Mouse (Mus musculus): ENCODE measurements around the gene Srr. TPM values are rescaled to one million over a fixed set of nuclear protein-coding genes. Genes with fewer than 3 reads are reported as not detected.

The Srr gene
- polyA plus RNA-seq, 1 experiment from 2014 or later: 11.9 TPM

DNA sequence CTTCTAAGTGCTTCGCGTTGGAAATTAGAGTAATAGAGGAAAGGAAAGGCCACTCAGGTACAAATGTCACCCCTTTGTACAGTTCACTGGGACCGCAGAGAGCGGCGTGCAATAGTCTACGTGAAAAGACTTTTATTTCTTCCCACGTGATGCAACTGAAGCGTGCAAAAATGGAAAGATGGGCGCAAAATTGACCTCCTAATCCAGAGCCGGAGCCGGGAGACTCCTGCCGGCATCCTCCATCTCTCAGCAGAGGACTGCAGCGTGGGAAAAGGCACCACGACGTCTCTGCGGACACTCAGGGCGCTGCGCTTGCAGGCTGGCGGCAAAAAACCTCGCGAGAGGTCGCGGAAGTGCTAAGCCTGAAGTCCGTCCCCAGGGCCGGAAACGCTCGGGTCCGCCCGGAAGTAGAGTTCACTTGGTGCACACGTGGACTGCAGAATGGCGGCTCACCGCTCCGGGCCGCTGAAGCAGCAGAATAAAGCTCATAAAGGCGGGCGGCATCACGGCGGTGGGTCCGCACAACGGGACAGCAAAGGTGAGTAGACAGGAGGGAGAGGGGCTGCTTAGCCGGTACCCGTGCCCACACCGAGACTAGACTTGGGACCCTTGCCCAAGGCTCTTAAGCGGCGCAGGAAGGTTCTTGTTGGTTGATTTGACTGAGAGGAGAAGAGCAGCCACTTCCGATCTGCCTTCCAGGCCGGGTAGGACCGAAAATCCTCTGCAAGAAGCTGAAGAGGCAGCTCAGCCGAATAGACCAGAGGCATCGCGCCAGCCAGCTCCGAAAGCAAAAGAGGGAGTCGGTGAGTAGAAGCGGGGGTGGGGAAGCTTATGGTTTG lies 27.9 kb downstream of the Srr start, which contains the start of gene Tsr1:
Gene Tsr1, plus strand, starts transcription at position 394 of the 839 bp plus-strand sequence.
- Histone ChIP-seq H3K27ac (ENCODE audit: low read length) (peak within 1 kb of the TSS; percentile 82), H3K4me1 (ENCODE audit: insufficient read depth, low read depth, low read length) (peaks cover 5% of the 10 kb centered on the region; the same call in 1 of the 2 replicates), H3K9ac (replicated peaks; ENCODE audit: low read depth) (peak within 1 kb of the TSS; percentile 51), H3K4me2 (replicated peaks; ENCODE audit: low read depth, low read length) (peak within 1 kb of the TSS; percentile 100), H3K4me3 (ENCODE audit: low read depth, low read length) (peak within 1 kb of the TSS; percentile 76), H3K9me3 (ENCODE audit: low read length) (no peaks in the 10 kb centered on the region), H3K36me3 (ENCODE audit: insufficient read depth, low read length) (0 out of 2 replicates have a peak, but pooled peaks cover 4% of the 10 kb centered on the region), H3K27me3 (replicated peaks; ENCODE audit: insufficient read depth, low read length) (no peaks in the 10 kb centered on the region)
- TF ChIP-seq CTCF (IDR thresholded peaks at IDR 0.05) (peak; percentile 12; the same call in 1 of the 2 replicates), EP300 (IDR thresholded peaks at IDR 0.05) (no peak)
- peak; percentile 91 for ATAC-seq
- peak; percentile 97 for DNase-seq (ENCODE audit: low spot score)
- WGBS: under 1% methylated on average over 54 of the region's 54 CpGs

DNA sequence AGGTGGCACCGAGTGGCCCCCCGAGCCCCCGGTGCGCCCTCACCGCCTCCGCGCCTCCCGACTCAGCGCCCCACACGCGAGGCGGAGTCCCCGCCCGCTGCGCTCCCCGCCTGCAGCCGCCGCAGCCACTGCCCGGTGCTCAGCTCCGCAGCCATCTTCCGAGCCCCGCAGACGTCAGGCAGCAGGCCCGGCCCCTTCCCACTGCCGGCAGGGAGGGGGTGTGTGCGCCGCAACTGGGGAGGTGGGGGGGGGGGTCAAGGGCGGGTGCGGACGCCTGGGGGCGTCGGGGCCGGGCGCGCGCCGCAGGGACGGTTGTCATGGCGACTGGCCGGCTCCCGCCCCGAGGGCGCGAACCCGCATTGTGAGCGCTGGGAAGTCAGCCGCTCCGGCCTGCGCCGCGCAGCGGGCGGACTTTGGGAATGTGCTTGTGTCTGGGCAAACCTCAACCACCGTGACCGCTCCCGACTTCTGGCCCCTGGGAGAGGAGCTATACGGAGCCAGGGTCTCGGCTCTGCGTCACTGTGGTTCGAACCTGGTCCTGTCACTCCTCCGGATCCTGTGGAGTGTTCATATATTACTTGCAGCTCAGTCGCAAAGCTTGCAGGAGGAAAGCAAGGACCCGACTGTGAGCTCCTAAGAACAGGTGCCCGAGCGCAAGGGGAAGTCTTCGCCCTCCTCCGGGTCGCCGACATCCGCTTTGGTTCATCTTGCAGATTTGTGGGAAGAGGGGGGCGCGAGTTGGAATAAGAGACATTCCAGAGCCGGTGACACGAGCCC lies 28.7 kb downstream of the Srr start, which contains the start of gene Sgsm2:
Gene Sgsm2, minus strand, starts transcription at position 160 of the 777 bp plus-strand sequence.
- peak within 1 kb of the TSS; percentile 100 for H3K4me2 ChIP-seq (replicated peaks; ENCODE audit: low read depth, low read length)
- H3K4me1 ChIP-seq (ENCODE audit: insufficient read depth, low read depth, low read length): peaks cover 5% of the 10 kb centered on the region; the same call in 1 of the 2 replicates
- no peaks in the 10 kb centered on the region for H3K27me3 ChIP-seq (replicated peaks; ENCODE audit: insufficient read depth, low read length)
- peak within 1 kb of the TSS; percentile 76 for H3K4me3 ChIP-seq (ENCODE audit: low read depth, low read length)
- H3K36me3 ChIP-seq (ENCODE audit: insufficient read depth, low read length): 0 out of 2 replicates have a peak, but pooled peaks cover 3% of the 10 kb centered on the region
- peak; percentile 72 for DNase-seq (ENCODE audit: low spot score)
- no peaks in the 10 kb centered on the region for H3K9me3 ChIP-seq (ENCODE audit: low read length)
- TF ChIP-seq EP300 (IDR thresholded peaks at IDR 0.05) (no peak), CTCF (IDR thresholded peaks at IDR 0.05) (no peak)
- peak within 1 kb of the TSS; percentile 51 for H3K9ac ChIP-seq (replicated peaks; ENCODE audit: low read depth)
- ATAC-seq: peak; percentile 60
- under 1% methylated on average over 53 of the region's 74 CpGs for WGBS
- peak within 1 kb of the TSS; percentile 82 for H3K27ac ChIP-seq (ENCODE audit: low read length)

DNA sequence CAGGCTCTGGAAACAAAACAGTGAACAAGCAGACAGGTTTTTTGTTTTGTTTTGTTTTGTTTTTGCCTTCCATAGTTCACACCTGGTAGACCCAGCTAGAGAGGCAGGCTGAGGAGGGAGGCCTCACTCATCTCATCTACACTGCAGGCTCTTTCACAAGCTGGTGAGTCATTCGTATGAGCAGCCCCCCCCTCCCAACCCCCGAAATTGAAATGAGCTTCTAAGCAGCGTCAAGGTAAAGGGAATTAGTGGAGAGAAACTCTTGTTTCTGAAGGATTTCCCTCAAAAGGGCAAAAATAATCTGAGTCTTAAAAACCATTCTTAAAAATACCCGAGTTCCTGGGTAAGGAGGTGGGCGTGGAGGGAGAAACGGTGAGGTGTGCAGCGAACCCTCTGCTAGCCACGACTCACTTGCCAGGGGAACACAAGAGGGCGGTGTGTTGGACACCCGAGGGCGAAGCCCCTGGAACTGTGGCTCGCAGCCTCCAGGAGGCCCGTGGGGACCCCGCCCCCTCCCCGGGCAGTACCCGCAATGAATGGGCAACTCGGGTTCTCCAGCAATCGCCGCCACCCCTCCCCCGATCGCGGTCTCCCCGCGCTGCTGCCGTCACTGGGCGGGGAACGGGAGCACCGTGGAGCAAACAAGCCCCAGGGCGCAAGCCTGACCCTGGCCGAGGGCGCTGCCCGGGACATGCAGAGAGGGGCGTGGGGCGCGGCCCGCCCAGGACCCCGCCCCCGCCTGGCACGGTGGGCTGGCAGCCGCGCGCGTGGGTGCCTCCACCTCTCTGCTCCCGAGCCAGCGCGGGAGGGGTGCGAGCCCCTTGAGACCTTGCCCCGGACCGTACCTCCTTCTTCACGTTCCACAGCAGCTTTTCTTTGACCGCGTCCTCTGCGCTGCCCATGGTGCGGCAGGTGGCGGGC lies 29.5 kb downstream of the Srr start:
- Histone ChIP-seq H3K36me3 (ENCODE audit: insufficient read depth, low read length) (0 out of 2 replicates have a peak, but pooled peaks cover 3% of the 10 kb centered on the region), H3K9me3 (ENCODE audit: low read length) (no peaks in the 10 kb centered on the region), H3K4me1 (ENCODE audit: insufficient read depth, low read depth, low read length) (peaks cover 5% of the 10 kb centered on the region; the same call in 1 of the 2 replicates), H3K4me2 (replicated peaks; ENCODE audit: low read depth, low read length) (peak overlapping the region; percentile 100), H3K27me3 (replicated peaks; ENCODE audit: insufficient read depth, low read length) (no peaks in the 10 kb centered on the region), H3K9ac (replicated peaks; ENCODE audit: low read depth) (peak overlapping the region; percentile 51), H3K27ac (ENCODE audit: low read length) (peak overlapping the region; percentile 82), H3K4me3 (ENCODE audit: low read depth, low read length) (peak overlapping the region; percentile 76)
- TF ChIP-seq EP300 (IDR thresholded peaks at IDR 0.05) (no peak), CTCF (IDR thresholded peaks at IDR 0.05) (peak; percentile 53)
- ATAC-seq (peak; percentile 72), DNase-seq (ENCODE audit: low spot score) (peak; percentile 70)
- WGBS: 2% methylated on average over 54 of the region's 55 CpGs

DNA sequence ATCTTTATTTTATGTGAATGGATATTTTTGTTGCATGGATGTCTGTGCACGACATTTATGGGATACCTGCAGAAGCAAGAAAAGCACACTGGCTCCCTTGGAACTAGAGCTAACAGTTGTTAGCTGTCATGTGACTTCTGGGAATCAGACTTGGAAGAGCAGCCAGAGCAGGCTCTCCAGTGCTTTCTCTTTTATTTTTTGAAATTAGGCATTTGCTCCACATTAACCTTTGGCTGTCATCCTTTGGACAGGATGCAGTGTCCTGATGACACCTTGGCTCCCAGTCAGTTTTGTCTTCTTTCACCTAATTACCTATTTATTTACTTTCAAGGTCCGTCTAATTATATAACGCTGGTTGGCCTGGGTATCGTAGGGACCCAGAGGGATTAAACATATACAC lies 31.1 kb downstream of the Srr start:
- H3K27me3 ChIP-seq (replicated peaks; ENCODE audit: insufficient read depth, low read length): no peaks in the 10 kb centered on the region
- H3K9ac ChIP-seq (replicated peaks; ENCODE audit: low read depth): no peak overlapping the region
- TF ChIP-seq CTCF (IDR thresholded peaks at IDR 0.05) (no peak), EP300 (IDR thresholded peaks at IDR 0.05) (no peak)
- no peak overlapping the region for H3K4me2 ChIP-seq (replicated peaks; ENCODE audit: low read depth, low read length)
- H3K36me3 ChIP-seq (ENCODE audit: insufficient read depth, low read length): no peaks in the 10 kb centered on the region
- WGBS: 66% methylated on average over 4 of the region's 4 CpGs
- no peak overlapping the region for H3K27ac ChIP-seq (ENCODE audit: low read length)
- ATAC-seq (no peak), DNase-seq (ENCODE audit: low spot score) (no peak)
- no peak overlapping the region for H3K4me3 ChIP-seq (ENCODE audit: low read depth, low read length)
- no peaks in the 10 kb centered on the region for H3K9me3 ChIP-seq (ENCODE audit: low read length)
- peaks cover 5% of the 10 kb centered on the region; the same call in 1 of the 2 replicates for H3K4me1 ChIP-seq (ENCODE audit: insufficient read depth, low read depth, low read length)

DNA sequence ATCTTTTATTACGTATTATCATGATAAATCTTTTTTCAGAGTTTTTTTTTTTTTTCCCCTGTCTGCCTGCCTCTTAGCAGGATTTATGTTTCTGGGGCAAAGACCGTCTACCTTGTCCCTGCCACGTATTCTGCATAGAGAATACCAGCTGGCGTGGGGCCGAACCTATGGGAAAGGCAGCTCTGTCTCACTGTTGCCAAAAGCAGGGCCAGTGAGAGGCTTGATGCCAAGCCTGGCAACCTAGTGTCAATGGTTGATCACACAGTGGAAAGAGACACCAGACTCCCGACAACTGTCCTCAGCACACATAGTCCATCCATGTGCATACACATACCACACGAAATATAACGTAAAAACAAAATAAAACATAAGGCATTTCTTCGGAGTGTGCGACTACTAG lies 42.6 kb downstream of the Srr start:
- ATAC-seq: no peak
- Histone ChIP-seq H3K9me3 (ENCODE audit: low read length) (no peaks in the 10 kb centered on the region), H3K4me1 (ENCODE audit: insufficient read depth, low read depth, low read length) (no peaks in the 10 kb centered on the region; the same call in 1 of the 2 replicates), H3K36me3 (ENCODE audit: insufficient read depth, low read length) (no peaks in the 10 kb centered on the region), H3K9ac (replicated peaks; ENCODE audit: low read depth) (no peak overlapping the region), H3K27ac (ENCODE audit: low read length) (no peak overlapping the region), H3K4me2 (replicated peaks; ENCODE audit: low read depth, low read length) (no peak overlapping the region), H3K27me3 (replicated peaks; ENCODE audit: insufficient read depth, low read length) (no peaks in the 10 kb centered on the region), H3K4me3 (ENCODE audit: low read depth, low read length) (no peak overlapping the region)
- no peak for TF ChIP-seq CTCF (IDR thresholded peaks at IDR 0.05)
- TF ChIP-seq EP300 (IDR thresholded peaks at IDR 0.05): no peak
- DNase-seq (ENCODE audit: low spot score): no peak
- 96% methylated on average over 10 of the region's 10 CpGs for WGBS

Data from lung, postnatal 0 days (tissue).